Mouse (Mus musculus): ENCODE data around the gene Smagp. TPM values are rescaled to one million over a fixed set of nuclear protein-coding genes. Genes with fewer than 3 reads are reported as not detected.

Smagp gene
- polyA plus RNA-seq, 1 experiment from 2014 or later: 30.0 TPM

GRCm38 (mm10) chr15:100675486-100675885 lies 38.7 kb upstream of the Smagp start:
- H3K27ac ChIP-seq: peak overlapping the region; percentile 32; the same call in 1 of the 2 replicates
- no peak overlapping the region for H3K9ac ChIP-seq
- ATAC-seq (replicated peaks; ENCODE audit: low FRiP score): no peak
- peaks cover 48% of the 10 kb centered on the region for H3K4me1 ChIP-seq
- no peaks in the 10 kb centered on the region for H3K27me3 ChIP-seq
- WGBS: 25% methylated on average over 3 of the region's 3 CpGs
- H3K36me3 ChIP-seq: no peaks in the 10 kb centered on the region
- H3K4me3 ChIP-seq (replicated peaks): no peak overlapping the region
- H3K9me3 ChIP-seq (replicated peaks): no peaks in the 10 kb centered on the region
- H3K4me2 ChIP-seq: no peak overlapping the region

GRCm38 (mm10) chr15:100674566-100674965 lies 37.8 kb upstream of the Smagp start:
- Histone ChIP-seq H3K9ac (no peak overlapping the region), H3K27me3 (no peaks in the 10 kb centered on the region), H3K4me2 (no peak overlapping the region), H3K27ac (no peak overlapping the region), H3K4me3 (replicated peaks) (no peak overlapping the region), H3K4me1 (peaks cover 38% of the 10 kb centered on the region), H3K36me3 (no peaks in the 10 kb centered on the region), H3K9me3 (replicated peaks) (no peaks in the 10 kb centered on the region)
- ATAC-seq (replicated peaks; ENCODE audit: low FRiP score): no peak
- 81% methylated on average over 10 of the region's 10 CpGs for WGBS

GRCm38 (mm10) chr15:100673585-100674391 lies 37.0 kb upstream of the Smagp start:
- H3K27ac ChIP-seq: peak overlapping the region; percentile 46; the same call in 1 of the 2 replicates
- H3K4me2 ChIP-seq: no peak overlapping the region
- WGBS: 50% methylated on average over 11 of the region's 12 CpGs
- H3K27me3 ChIP-seq: no peaks in the 10 kb centered on the region
- H3K9ac ChIP-seq: no peak overlapping the region
- no peak for ATAC-seq (replicated peaks; ENCODE audit: low FRiP score)
- H3K4me3 ChIP-seq (replicated peaks): no peak overlapping the region
- H3K9me3 ChIP-seq (replicated peaks): no peaks in the 10 kb centered on the region
- H3K4me1 ChIP-seq: peaks cover 32% of the 10 kb centered on the region
- no peaks in the 10 kb centered on the region for H3K36me3 ChIP-seq

- ATAC-seq (replicated peaks; ENCODE audit: low FRiP score): no peak
- 70% methylated on average over 5 of the region's 5 CpGs for whole genome bisulfite sequencing
- Histone ChIP-seq H3K36me3 (no peaks in the 10 kb centered on the region), H3K27ac (no peak overlapping the region), H3K4me2 (no peak overlapping the region), H3K4me1 (peaks cover 31% of the 10 kb centered on the region), H3K9ac (no peak overlapping the region), H3K4me3 (replicated peaks) (no peak overlapping the region), H3K27me3 (no peaks in the 10 kb centered on the region), H3K9me3 (replicated peaks) (no peaks in the 10 kb centered on the region)
Observed at GRCm38 (mm10) chr15:100670833-100671232, 34.1 kb upstream of the Smagp start.

GRCm38 (mm10) chr15:100670004-100670403 lies 33.3 kb upstream of the Smagp start:
- Histone ChIP-seq H3K27me3 (no peaks in the 10 kb centered on the region), H3K4me2 (no peak overlapping the region)
- no peak for ATAC-seq (replicated peaks; ENCODE audit: low FRiP score)

GRCm38 (mm10) chr15:100669337-100669736 lies 32.6 kb upstream of the Smagp start, which contains the start of gene Bin2:
TSS of gene Bin2 (minus strand) at chr15:100669553.
- H3K4me3 ChIP-seq (replicated peaks): no peak within 1 kb of the TSS
- no peak within 1 kb of the TSS for H3K4me2 ChIP-seq
- no peaks in the 10 kb centered on the region for H3K9me3 ChIP-seq (replicated peaks)
- H3K4me1 ChIP-seq: peaks cover 29% of the 10 kb centered on the region
- H3K27me3 ChIP-seq: no peaks in the 10 kb centered on the region
- 87% methylated on average over 20 of the region's 20 CpGs for WGBS
- no peaks in the 10 kb centered on the region for H3K36me3 ChIP-seq
- H3K27ac ChIP-seq: no peak within 1 kb of the TSS
- ATAC-seq (replicated peaks; ENCODE audit: low FRiP score): no peak
- no peak within 1 kb of the TSS for H3K9ac ChIP-seq

More at GRCm38 (mm10) chr15:100670004-100670403, 33.3 kb upstream of the Smagp start:
- Histone ChIP-seq H3K36me3 (no peaks in the 10 kb centered on the region), H3K27ac (no peak overlapping the region), H3K9me3 (replicated peaks) (no peaks in the 10 kb centered on the region), H3K4me1 (peaks cover 28% of the 10 kb centered on the region), H3K9ac (no peak overlapping the region), H3K4me3 (replicated peaks) (no peak overlapping the region)
- 92% methylated on average over 8 of the region's 8 CpGs for WGBS

GRCm38 (mm10) chr15:100667871-100668545 lies 31.3 kb upstream of the Smagp start:
- ATAC-seq (replicated peaks; ENCODE audit: low FRiP score): no peak
- WGBS: 75% methylated on average over 5 of the region's 5 CpGs
- H3K36me3 ChIP-seq: no peaks in the 10 kb centered on the region
- H3K9me3 ChIP-seq (replicated peaks): no peaks in the 10 kb centered on the region
- H3K4me3 ChIP-seq (replicated peaks): no peak overlapping the region
- no peak overlapping the region for H3K4me2 ChIP-seq
- peaks cover 27% of the 10 kb centered on the region for H3K4me1 ChIP-seq
- no peaks in the 10 kb centered on the region for H3K27me3 ChIP-seq
- H3K9ac ChIP-seq: no peak overlapping the region
- H3K27ac ChIP-seq: no peak overlapping the region

- H3K4me3 ChIP-seq (replicated peaks): no peak overlapping the region
- ATAC-seq (replicated peaks; ENCODE audit: low FRiP score): no peak
- no peak overlapping the region for H3K4me2 ChIP-seq
- no peak overlapping the region for H3K9ac ChIP-seq
- 0 out of 2 replicates have a peak overlapping the region, but pooled peaks have one; percentile 11 for H3K27ac ChIP-seq
- 42% methylated on average over 6 of the region's 6 CpGs for WGBS
- no peaks in the 10 kb centered on the region for H3K36me3 ChIP-seq
- peaks cover 27% of the 10 kb centered on the region for H3K4me1 ChIP-seq
- no peaks in the 10 kb centered on the region for H3K27me3 ChIP-seq
- H3K9me3 ChIP-seq (replicated peaks): no peaks in the 10 kb centered on the region
Observed at GRCm38 (mm10) chr15:100667420-100667819, 30.7 kb upstream of the Smagp start.

- 19% methylated on average over 12 of the region's 12 CpGs for WGBS
Observed at GRCm38 (mm10) chr15:100666851-100667250, 30.1 kb upstream of the Smagp start.

GRCm38 (mm10) chr15:100666219-100666696 lies 29.5 kb upstream of the Smagp start:
- WGBS: 5% methylated on average over 7 of the region's 7 CpGs
- Histone ChIP-seq H3K4me3 (replicated peaks) (no peak overlapping the region), H3K4me1 (peaks cover 27% of the 10 kb centered on the region), H3K9me3 (replicated peaks) (no peaks in the 10 kb centered on the region), H3K27me3 (no peaks in the 10 kb centered on the region), H3K4me2 (no peak overlapping the region), H3K27ac (peak overlapping the region; percentile 48), H3K9ac (no peak overlapping the region), H3K36me3 (no peaks in the 10 kb centered on the region)
- ATAC-seq (replicated peaks; ENCODE audit: low FRiP score): no peak

More at GRCm38 (mm10) chr15:100666851-100667250, 30.1 kb upstream of the Smagp start:
- Histone ChIP-seq H3K4me1 (peaks cover 27% of the 10 kb centered on the region), H3K27me3 (no peaks in the 10 kb centered on the region), H3K27ac (0 out of 2 replicates have a peak overlapping the region, but pooled peaks have one; percentile 11), H3K4me3 (replicated peaks) (no peak overlapping the region), H3K36me3 (no peaks in the 10 kb centered on the region), H3K9ac (no peak overlapping the region), H3K4me2 (no peak overlapping the region), H3K9me3 (replicated peaks) (no peaks in the 10 kb centered on the region)
- no peak for ATAC-seq (replicated peaks; ENCODE audit: low FRiP score)

- Histone ChIP-seq H3K27me3 (no peaks in the 10 kb centered on the region), H3K4me2 (no peak overlapping the region), H3K4me3 (replicated peaks) (no peak overlapping the region), H3K36me3 (no peaks in the 10 kb centered on the region), H3K9me3 (replicated peaks) (no peaks in the 10 kb centered on the region), H3K27ac (peak overlapping the region; percentile 48; the same call in 1 of the 2 replicates), H3K4me1 (peaks cover 27% of the 10 kb centered on the region), H3K9ac (no peak overlapping the region)
- 34% methylated on average over 9 of the region's 9 CpGs for WGBS
- no peak for ATAC-seq (replicated peaks; ENCODE audit: low FRiP score)
Observed at GRCm38 (mm10) chr15:100665411-100666218, 28.9 kb upstream of the Smagp start.

Data from kidney, embryonic 15.5 days (tissue).